Mouse (Mus musculus): Measurements from ENCODE around the gene Olfr545. TPM values are rescaled to one million over a fixed set of nuclear protein-coding genes. Genes with fewer than 3 reads are reported as not detected.
"Not testable (repeated sequence)": the region's sequence is repeated elsewhere in the genome, so short reads cannot be mapped to it uniquely, and the experiment has no call there.

The Olfr545 gene
- not detected for total RNA-seq (2021)
- long read RNA-seq, experiment 1: 0 reads
- long read RNA-seq, experiment 2: 0 reads

DNA sequence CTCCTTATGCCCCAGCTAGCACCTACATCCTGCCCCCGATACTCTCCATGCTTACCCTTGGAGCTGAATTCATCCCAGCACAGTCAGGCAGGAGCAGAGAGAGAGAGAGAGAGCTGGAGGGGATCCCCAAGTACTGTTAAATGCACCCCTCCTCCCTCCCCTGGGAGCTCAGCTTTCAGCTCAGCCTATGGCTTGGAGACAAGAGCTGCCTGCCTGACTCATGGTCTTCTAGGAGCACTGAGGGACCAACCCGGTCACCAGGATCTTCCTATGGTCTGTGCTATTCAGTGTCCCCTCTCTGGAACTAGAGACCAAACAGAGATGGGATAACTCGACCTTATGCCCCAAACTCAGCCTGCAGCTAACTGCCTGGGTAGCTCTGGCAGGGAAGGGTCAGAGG is at the start of gene Olfr545:
Gene Olfr545, minus strand, starts transcription at position 101 of the 400 bp plus-strand sequence.
- no peak for DNase-seq (ENCODE audit: low spot score in 2 of 2)
- intact Hi-C loops (cut with DNase I): no loop called here

DNA sequence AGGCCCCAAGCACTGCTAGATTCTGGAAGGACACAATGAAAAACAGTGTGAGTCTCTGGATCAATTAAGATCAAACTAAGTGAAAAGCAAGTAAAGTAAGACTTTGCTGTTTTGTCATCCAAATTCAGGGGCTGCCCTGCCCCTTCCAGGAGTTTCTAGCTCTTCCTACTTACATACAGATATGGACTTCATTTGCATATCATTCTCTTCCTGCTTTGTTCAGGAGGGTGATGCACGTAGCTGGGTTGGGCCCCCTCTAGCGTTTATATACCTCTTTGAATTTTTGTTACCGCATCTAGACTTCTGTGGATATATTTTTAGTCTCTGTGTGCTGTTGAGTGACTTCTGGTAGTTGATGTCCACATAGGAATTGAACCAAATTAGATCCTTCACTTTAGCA is 41.9 kb upstream of the Olfr545 start:
- intact Hi-C loops (cut with DNase I): no loop called here
- DNase-seq (ENCODE audit: low spot score in 2 of 2): no peak

DNA sequence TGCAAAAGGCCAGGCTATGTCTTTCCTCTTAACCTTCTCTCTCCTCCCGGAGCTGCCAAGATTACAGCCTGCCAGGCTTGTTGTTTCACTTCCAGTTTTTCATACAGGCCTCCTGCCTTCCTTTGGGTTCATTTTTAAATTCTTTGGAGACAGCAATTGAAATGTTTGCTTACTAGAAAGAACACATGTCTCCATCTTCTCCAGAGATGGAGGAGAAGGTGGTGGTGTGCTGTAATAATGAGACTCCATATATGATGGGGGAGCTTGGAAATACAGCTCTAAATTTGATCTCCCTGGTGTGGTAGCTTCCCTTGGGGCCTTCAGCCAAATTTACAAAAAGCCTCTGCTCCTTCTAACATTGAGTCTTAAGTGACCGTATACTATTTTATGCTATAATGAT is 41.2 kb upstream of the Olfr545 start, which contains the start of gene Olfr548-ps1:
Gene Olfr548-ps1, plus strand, starts transcription at position 301 of the 400 bp plus-strand sequence.
- DNase-seq (ENCODE audit: low spot score in 2 of 2): no peak
- intact Hi-C loops (cut with DNase I): no loop called here

DNA sequence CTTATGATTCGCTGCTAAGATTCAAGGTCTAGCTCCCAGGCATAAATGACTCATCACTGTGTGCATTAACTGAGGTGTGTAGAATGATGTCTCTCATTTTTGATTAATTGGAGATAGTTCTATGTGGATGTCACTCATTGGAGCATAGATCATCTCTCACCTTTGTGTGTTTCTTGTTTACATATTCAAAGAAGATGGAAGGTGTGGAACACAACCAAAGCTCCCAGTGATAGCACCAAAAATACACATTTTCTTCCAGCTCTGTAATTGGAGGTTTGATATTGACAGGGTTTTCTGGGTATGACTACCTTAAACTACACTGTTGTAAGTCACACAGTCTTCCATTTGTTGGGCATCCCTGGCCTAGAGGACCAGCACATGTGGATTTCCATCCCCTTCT is 35.1 kb upstream of the Olfr545 start, which contains the start of gene Olfr547:
Gene Olfr547, plus strand, starts transcription at position 301 of the 400 bp plus-strand sequence.
- no peak for DNase-seq (ENCODE audit: low spot score in 2 of 2)
- intact Hi-C loops (cut with DNase I): no loop called here

DNA sequence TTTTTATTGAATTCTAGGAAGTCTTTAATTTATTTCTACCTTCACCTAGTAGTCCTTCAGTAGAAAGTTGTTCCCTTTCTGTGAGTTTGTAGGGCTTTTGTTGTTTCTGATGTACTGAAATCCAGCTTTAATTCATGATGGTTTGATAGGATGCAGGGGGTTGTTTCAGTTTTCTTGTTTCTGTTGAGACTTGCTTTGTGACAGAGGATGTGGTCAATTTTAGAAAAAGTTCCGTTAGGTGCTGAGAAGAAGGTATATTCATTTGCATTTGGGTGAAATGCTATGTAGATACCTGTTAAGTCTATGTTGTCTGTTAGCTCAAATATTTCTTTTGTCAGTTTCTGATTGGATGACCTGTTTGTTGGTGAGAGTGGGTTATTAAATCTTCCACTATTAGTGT is 29.7 kb upstream of the Olfr545 start:
- no peak for DNase-seq (ENCODE audit: low spot score in 2 of 2)
- intact Hi-C loops (cut with DNase I): no loop called here

DNA sequence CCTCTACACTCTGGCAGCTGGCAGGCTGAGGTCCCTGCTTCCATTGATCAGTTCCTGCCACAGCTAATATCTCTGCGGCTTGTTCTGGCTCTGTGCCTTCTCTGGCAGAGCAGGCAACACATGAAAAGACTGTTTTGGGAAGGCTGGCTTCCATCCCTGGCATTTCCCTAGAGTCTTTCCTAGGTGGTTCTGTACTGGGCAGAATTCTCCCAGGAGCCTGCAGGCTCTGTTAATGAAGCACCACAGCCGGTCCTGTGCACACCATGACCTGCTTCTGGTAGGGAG is 17.6 kb upstream of the Olfr545 start:
- no peak for DNase-seq (ENCODE audit: low spot score in 2 of 2)
- intact Hi-C loops (cut with DNase I): no loop called here

DNA sequence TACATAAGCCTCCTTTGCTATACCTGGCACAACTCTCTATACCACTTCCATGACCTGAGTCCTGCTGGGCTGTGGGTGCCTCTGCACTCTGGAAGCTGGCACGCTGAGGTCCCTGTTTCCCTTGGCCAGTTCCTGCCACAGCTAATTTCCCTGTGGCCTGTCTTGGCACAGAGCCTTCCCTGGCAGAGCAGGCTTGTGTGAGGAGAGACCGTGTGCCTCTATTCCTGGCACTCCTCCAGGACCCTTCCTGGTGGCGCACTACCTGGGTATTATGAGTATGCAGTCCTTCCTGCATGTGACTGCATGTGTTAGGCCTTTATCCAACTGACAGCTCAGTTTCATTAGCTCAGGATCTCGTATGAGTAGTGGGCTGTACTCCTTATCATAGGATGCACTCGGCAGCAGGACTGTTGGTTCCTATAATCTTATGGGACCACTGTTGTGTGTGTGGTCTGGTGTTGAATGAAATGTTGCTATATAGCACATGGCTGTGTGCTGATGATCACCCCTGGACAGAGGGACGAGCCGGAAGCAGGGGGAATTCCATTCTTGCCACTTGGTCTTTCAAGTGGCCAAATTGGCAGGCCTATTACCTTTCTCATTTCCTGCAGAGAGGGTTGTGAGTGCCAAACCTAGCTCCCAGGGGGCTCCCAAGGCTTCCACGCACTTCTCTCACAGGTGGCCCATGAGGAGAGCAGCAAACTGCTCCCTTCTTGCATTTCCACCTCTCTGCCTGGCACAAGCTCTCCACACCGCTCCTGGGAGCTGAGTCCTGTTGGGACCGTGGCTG is 17.1 kb upstream of the Olfr545 start:
- intact Hi-C loops (cut with DNase I): no loop called here
- DNase-seq (ENCODE audit: low spot score in 2 of 2): no peak

DNA sequence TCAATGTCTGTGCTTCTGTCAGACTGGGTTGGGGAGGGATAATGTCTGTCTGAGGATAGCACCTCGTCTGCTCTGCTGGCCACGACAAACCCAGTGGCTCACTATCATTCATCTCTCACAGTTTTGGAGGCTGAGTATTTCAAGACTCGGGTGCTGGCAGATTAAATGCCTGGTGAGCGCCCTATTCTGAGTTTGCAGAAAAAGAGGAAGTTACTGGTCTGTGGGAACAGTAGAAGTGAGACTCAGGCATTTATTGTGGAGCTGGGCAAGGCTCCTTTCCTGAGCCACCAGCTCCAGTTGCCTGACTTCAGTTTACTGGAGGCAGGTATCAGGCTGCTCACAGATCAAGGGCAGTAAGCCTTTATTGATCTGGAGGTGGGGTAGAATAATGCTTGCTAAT is 14.8 kb upstream of the Olfr545 start:
- intact Hi-C loops (cut with DNase I): loop anchor here (5.0 kb wide), 1 partner anchor 173 kb away; the partner anchor contains the start of gene Trim68
- DNase-seq (ENCODE audit: low spot score in 2 of 2): no peak

DNA sequence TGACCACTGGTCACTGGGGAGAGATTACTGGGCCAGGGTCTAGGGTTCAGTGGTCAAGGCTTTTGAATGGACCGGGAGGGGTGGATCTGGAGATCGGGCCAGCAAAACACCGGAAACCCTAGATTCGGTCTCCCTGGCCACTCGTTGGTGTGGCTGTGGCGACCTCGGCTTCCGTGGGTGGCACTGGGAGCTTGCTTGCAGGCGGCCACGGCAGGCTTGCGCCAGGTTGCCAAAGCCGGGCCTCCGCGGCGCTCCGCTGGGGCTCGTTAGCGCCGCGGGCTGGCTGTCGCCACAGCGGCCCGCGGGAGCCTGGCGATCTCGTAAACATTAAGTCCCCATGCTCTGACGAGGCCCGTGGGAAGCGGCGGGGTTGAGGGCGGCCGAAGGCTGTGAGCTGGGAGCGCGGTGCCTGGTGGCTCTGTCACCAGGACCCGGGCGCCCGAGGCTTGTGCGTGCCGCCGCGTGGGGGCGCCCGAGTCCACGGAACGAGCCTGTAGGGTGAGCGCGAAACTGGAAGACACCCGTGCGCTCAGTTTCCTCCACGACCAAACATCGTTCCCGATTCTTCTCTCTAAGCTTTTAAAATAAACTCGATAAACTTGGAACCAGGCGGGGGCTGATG is 13.6 kb upstream of the Olfr545 start:
- peak; percentile 83 to 89 for DNase-seq (ENCODE audit: low spot score in 2 of 2)
- intact Hi-C loops (cut with DNase I): loop anchor here (2.0 to 5.0 kb wide), 3 partner anchors 124 to 406 kb away; partner anchors contain the start of gene Trim68

DNA sequence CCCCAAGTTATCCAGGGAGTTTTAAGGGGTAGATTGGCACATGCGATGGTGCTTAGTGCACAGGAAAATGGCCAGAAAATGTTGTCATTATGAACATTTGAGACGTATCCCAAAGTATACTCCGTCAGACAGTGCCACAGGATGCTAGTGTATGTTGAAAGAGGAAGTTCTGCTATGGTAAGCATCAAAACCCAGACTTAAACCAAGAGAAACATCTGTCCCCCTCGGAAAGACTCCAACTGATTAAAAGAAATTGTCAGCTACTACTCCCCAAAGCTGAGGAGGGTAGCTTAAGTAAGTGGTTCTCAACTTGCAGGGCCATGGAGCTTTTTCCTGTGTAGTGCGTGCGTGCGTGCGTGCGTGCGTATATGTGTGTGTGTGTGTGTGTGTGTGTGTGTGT is 12.6 kb upstream of the Olfr545 start:
- intact Hi-C loops (cut with DNase I): loop anchor here (2.0 to 5.0 kb wide), 3 partner anchors 125 to 407 kb away; partner anchors contain the start of gene Trim68
- DNase-seq (ENCODE audit: low spot score in 2 of 2): no peak

DNA sequence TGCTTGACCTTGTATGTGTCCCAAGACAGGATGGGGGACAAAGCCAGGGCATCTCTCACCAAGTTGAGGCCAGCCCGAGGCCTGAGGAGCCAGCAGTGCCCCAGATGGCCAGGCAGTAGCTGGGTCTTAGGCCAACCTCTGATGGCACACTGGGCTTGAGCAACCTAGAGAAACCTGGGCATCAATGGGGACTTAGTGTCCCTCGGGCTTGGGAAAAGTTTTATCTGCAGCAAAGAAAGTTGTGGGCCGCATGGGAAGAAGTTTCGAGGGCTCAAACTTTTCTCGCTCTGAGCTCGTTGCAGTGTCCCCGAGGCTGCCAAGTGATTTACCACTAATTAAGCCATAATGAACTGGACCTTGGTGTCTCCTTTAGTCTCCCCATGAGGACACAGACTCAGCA is 10.4 kb upstream of the Olfr545 start:
- no peak for DNase-seq (ENCODE audit: low spot score in 2 of 2)
- intact Hi-C loops (cut with DNase I): loop anchor here (5.0 kb wide), 2 partner anchors 178 to 1363 kb away; partner anchors contain the start of gene Trim68

DNA sequence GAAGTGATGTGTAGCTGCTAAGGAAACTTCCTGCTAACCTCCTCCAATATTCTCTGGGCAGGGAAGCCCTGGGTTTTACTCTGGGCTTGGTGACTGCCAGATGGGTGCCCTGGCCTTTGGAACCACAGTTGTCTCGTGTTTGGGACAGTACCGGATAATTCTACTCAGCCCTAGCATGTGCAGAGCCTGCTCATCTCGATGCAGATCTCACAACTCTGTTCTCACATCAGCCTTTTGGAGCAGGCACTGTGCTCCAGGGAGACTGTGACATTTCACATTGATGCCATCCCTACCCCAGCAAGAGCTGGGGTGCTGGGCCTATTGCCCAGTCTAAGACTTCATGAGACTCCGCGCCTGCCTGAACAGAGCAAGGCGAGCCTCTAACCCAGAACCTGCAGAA is 9.3 kb upstream of the Olfr545 start:
- no peak for DNase-seq (ENCODE audit: low spot score in 2 of 2)
- intact Hi-C loops (cut with DNase I): loop anchor here (5.0 kb wide), 1 partner anchor 1364 kb away; no protein-coding TSS in a partner anchor

DNA sequence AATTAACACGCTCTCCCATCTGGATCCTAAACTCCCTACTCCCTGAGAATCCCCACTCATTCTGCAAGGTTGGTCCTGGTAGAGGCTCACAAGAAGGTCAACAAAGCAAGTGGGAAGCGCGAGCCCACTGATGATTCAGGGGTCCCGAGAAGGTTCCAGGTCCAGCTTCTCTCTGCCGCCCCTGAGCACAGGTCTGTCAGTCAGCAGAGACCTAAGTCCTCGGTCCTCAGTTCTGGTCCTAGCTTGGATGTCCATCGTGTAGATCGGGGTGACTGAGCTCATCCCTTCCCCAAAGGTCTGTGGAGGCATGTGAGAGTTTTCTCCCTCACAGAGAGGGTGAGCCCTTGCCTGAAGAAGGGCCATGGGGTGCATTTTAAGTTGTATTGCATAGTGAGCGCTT is 8.7 kb upstream of the Olfr545 start:
- intact Hi-C loops (cut with DNase I): loop anchor here (5.0 kb wide), 1 partner anchor 1364 kb away; no protein-coding TSS in a partner anchor
- no peak for DNase-seq (ENCODE audit: low spot score in 2 of 2)

DNA sequence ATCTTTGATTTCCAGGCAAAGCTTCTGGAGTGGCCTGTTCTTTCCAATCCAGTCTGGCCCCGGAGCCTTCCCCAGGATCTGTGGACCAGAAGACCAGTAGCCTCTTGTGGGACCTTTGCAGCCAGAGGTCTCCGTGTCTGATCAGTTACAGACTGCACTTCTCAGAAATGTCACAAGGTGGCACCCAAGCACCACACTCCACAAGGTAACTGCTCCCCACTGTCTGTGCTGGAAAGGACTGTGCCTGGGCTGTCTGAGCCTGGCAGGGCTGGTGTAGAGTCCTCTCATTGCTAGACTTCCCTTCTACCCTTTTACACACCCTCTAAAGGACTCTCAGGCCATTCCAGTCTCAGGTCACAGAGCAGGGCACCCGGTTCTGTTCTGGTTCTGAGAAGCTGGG is 7.5 kb upstream of the Olfr545 start:
- intact Hi-C loops (cut with DNase I): loop anchor here (5.0 kb wide), 1 partner anchor 1365 kb away; no protein-coding TSS in a partner anchor
- peak; percentile 86 to 87 for DNase-seq (ENCODE audit: low spot score in 2 of 2)

DNA sequence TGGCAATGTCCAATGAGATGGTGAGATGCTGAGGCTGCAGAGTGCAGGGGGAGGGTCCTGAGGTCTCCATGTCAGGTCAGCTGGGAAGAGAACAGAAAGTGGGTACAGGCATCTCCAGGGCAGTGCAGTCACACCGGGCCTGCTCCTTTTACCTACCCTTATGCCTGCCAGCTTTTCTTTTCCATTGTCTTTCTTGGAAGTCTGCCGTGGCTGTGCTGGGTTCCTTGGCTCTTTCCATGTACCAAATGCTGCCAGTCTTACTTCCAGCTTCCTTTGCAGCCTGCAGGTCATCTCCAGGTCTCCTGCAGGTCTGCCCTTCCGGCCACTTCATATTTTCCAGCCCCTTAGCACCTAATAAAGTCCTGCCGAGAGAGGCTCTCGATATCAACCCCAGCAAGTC is 2.6 kb upstream of the Olfr545 start:
- intact Hi-C loops (cut with DNase I): no loop called here
- DNase-seq (ENCODE audit: low spot score in 2 of 2): no peak

DNA sequence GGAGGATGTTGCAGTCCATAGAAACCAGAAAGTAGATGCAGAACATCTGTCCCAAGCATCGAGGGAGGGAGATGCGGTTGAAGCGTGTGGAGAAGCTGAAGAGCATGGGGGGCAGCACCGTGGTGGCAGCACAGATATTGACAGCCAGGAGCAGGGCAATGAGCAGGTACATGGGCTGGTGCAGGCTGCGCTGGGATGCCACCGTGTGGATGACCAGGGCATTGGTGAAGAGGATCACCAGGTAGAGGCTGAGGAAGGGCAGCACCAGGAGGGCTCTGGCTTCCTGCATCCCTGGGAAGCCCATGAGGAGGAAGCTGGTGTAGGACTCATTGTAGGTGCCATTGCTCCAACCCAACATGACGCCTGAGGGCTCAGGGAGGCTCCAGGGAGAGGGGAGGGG is 5.0 kb downstream of the Olfr545 start:
- DNase-seq (ENCODE audit: low spot score in 2 of 2); intact Hi-C loops (cut with DNase I): not testable (repeated sequence)

DNA sequence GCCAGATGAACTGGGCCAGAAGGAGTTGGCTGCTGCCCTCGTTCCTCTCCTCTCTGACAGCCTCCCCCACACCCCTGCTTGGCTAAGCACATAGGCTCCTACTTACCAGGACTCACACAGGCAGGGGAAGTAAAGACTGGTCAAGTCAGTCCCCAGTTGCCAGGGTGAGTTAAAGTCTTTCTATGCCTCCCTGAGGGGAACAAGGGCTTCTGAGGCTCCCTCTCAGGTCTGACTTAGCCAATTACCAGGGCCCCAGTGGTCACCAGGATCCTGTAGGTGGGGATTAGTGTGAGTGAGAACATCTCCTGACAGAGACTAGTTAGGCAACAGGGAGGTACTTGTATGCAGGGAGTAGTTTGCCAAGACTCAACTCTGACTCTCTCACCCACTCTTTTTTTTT is 11.2 kb downstream of the Olfr545 start, which contains the start of gene Olfr544:
Gene Olfr544, minus strand, starts transcription at position 153 of the 400 bp plus-strand sequence.
- intact Hi-C loops (cut with DNase I): no loop called here

DNA sequence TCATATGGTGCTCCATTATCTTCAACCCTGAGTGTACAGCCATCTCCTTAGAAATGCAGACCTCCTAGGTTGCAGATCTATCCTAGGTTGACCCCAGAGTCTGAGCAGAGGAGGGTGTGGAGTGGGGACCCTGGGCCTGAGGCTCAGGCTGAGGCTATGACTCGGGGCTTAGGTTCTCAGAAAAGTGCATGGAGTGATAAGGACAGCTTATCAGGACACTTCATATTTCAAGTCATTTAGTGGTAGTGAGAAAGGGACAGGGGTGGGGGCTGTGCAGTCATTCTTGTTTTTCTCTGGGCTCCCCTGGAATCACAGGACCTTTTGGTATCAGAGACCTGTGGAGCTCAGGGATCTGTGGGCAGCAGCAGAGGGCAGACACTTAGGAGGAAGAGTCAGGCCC is 13.3 kb downstream of the Olfr545 start:
- no peak for DNase-seq (ENCODE audit: low spot score in 2 of 2)
- intact Hi-C loops (cut with DNase I): no loop called here

More for the DNA sequence above, 11.2 kb downstream of the Olfr545 start, which contains the start of gene Olfr544:
- DNase-seq (ENCODE audit: low spot score in 2 of 2): no peak

DNA sequence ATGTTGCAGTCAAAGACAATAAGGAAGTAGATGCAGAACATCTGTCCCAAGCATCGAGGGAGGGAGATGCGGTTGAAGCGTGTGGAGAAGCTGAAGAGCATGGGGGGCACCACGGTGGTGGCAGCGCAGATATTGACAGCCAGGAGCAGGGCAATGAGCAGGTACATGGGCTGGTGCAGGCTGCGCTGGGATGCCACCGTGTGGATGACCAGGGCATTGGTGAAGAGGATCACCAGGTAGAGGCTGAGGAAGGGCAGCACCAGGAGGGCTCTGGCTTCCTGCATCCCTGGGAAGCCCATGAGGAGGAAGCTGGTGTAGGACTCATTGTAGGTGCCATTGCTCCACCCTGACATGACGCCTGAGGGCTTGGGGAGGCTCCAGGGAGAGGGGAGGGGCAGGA is 14.6 kb downstream of the Olfr545 start:
- intact Hi-C loops (cut with DNase I); DNase-seq (ENCODE audit: low spot score in 2 of 2): not testable (repeated sequence)

DNA sequence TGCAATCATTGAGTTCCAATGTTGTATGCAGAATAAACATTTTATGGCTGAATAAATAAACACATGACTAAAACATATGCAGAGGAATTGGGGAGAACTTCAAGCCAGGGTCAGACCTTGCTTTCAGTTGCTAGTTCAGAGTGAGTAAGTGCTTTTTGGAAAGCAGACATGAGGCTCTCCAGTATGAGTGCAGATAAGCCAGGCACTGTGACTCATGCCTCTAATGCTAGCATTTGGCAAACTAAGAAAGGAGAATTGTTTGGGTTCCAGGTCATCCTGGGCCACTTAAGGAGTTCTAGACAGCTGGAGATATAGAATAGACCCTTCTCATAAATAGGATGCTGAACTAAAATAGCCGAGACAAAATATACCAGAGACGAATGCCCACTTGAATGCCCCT is 15.7 kb downstream of the Olfr545 start:
- intact Hi-C loops (cut with DNase I): no loop called here
- DNase-seq (ENCODE audit: low spot score in 2 of 2): no peak
